Mouse (Mus musculus) heart, postnatal 0 days (tissue): ENCODE measurements at regions not wholly inside any gene's neighbourhood (a gene's known extent, or its start where the extent isn't known, plus 50 kb on each side); places are given as distances from the start of the nearest gene placed in this dataset.

ENCODE experiments used
- CTCF ChIP-seq: IDR thresholded peaks from 2 replicates; pipeline ENCODE4 v1.5.1; 2016; ENCODE audit warnings: antibody characterized with exemption, control low read depth, low read depth
- EP300 ChIP-seq: IDR thresholded peaks from 2 replicates; pipeline ENCODE4 v1.6.1; 2016; ENCODE audit warnings: antibody characterized with exemption, low read depth

- TF ChIP-seq CTCF (no peak), EP300 (no peak)
These were observed 142.4 kb upstream of the Spin1 start for GRCm38 (mm10) chr13:50958051-50958883.
